Mouse (Mus musculus) spleen, postnatal 10 days (tissue): Measurements from ENCODE around the gene Rln3.
A peak's percentile ranks its signal among the peaks of the same experiment; 100 is the strongest.
"Not testable (repeated sequence)": the region's sequence is repeated elsewhere in the genome, so short reads cannot be mapped to it uniquely, and the experiment has no call there.

Source experiments
- DNase-seq, 2 experiments: peaks; one replicate each; pipeline ENCODE4 v3.0.0; 2021 to 2022; ENCODE audit warnings: low spot score in 2 of 2

Rln3 gene

GRCm38 (mm10) chr8:84019738-84020137 is 25.1 kb downstream of the Rln3 start:
- no peak for DNase-seq

- no peak for DNase-seq
Observed at GRCm38 (mm10) chr8:84015833-84016232, 29.0 kb downstream of the Rln3 start.

- DNase-seq = no peak
Observed at GRCm38 (mm10) chr8:84012499-84013165, 32.2 kb downstream of the Rln3 start.

DNA sequence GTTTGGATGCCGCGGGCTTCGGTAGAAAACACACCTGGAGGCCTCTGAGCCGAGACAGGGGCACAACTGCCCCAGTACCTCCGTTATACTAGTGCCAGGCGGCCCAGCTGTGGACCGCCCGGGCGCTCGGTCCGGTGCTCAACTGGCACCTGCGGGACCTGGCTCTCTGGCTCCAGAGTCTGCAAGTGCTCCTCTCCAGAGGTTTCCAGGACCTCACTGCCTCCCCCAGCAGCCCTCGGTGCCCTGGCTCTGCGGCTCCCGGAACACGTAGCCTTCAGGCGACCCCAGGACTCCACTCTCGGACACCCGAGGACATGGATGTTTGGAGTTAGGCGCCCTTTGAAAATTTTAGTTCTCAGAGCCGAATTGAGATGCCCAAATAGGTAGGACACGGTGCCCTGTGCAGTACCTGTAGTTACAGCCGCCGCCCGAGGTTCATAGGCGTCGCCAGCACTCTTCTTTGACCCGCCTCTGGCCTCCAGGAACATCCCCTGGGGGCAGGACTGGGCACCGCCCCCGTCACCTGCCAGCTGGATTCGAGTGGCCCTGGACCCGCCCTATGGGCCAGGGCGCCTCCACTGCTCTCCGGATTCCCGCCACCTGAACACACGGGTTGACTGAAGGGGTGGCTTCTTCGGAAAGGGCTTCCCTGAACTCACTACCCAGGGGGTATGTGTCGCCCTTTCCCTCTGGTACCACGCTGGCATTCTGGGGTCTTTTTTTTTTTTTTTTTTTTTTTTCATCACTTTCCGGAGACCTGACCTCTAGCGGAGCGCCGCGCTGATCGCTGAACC is 32.9 kb downstream of the Rln3 start, which contains the start of gene 2210011C24Rik:
Gene 2210011C24Rik (minus strand): TSS at position 467 of the 794 bp plus-strand sequence.
- no peak for DNase-seq

DNA sequence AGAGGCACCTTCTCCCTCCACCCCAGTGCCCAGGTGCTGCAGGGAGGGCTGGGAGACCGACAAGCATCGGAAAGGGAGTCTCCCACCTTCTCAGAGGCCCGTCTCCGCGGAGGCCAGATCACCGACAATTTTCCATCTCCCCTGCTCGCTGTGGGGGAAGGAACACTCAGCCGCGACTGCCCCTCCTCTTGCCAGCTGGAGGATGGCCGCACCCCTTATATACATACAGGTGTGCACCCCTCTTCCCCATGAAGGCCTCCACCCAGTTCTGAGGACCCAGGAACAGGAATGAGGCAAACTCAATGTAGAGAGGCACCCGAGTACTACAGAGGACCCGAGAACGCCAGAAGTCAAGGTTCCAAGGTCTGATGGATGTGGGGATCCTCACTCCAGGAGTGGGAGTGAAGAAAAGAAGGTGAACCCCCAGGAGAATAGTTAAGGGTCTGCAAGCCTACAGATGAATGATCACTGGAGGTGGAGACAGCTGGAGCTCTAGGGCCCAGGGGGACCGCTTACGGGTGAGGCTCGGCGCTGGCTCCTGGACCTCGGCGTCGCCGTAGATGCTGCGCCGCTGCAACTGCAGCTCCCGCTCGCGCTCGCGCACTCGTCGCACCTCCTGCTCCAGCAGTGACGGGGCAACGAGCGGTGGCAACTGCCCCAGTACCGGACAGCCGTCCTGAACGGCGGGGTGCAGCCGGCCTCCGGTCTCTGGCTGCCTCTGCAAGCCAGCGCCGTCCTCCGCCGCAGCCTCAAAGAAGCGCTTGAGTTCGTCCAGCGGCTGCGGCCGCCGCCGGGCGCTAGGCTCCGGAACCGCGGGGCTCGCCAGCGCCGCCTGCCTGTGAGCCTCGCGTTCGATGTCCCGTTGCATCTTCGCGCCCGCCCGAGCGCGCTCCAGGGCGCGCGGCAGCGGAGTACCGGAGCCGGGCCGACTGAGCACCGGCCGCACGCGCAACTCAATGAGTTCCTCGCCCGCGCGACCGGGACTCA is 33.9 kb downstream of the Rln3 start:
- peak; percentile 71 to 80 for DNase-seq

DNA sequence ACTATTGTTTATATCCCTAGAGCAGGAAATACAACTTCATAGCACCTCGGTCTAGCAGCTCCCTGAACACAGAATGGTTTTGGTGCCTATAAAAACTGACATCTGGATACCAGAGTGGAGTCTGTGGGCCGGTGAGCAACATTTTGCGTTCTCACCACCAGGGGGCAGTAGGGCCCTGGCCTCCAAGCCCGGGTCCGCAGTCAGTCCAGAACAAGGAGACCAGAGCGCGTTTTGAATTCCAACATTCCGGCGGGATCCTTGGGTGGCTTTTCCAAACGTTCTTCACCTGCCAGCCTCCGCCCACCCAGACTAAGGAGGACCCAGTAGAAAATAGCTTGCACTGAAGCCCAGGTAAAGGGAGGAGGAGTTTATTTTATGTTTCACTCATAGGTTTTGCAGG is 34.9 kb downstream of the Rln3 start:
- peak; percentile 77 to 87 for DNase-seq

GRCm38 (mm10) chr8:84008362-84008761 is 36.4 kb downstream of the Rln3 start:
- no peak for DNase-seq

DNA sequence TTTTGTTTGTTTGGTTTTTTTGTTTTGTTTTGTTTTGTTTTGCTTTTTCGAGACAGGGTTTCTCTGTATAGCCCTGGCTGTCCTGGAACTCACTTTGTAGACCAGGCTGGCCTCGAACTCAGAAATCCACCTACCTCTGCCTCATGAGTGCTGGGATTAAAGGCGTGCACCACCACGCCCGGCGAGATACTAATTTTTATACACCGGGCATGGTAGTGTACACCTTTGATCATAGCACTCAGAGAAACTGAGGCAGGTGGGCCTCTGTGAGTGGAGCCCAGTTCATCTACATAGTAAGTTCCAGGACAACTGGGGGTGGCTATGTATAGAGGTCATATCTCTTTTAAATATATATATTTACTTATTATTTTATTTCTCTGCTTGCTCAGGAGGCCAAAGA is 39.3 kb downstream of the Rln3 start:
- DNase-seq = not testable (repeated sequence)

GRCm38 (mm10) chr8:84004533-84005201 is 40.1 kb downstream of the Rln3 start:
- DNase-seq = peak; percentile 79 to 95

DNA sequence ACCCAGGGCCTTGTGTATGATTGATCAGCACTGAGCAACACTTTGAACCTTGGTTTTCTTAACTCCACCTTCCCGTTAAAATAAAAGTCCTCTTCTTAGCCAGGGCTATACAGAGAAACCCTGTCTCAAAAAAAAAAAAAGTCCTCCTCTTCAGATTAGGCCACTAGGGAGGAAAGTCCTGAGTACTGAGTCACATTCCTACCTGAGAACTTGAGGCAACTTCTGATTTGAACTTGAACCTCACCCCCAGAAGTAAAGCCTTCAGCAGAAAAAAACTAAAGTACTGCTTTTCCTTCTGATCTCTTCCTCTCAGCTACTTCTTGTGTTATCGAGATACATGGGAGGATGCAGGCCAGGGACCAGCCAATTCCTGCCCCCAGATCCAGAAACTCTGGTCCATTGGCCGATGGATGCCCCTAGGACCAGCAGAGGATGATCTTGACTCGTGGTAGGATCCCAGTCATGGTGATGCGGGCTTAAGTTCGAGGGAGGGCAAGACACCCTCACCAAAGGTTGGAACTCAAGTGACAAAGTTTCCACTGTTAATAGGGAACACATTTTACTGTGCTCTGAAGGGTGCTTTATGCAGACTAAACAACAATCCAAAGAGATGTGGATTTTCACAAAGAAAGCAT is 41.1 kb downstream of the Rln3 start:
- DNase-seq = no peak

DNA sequence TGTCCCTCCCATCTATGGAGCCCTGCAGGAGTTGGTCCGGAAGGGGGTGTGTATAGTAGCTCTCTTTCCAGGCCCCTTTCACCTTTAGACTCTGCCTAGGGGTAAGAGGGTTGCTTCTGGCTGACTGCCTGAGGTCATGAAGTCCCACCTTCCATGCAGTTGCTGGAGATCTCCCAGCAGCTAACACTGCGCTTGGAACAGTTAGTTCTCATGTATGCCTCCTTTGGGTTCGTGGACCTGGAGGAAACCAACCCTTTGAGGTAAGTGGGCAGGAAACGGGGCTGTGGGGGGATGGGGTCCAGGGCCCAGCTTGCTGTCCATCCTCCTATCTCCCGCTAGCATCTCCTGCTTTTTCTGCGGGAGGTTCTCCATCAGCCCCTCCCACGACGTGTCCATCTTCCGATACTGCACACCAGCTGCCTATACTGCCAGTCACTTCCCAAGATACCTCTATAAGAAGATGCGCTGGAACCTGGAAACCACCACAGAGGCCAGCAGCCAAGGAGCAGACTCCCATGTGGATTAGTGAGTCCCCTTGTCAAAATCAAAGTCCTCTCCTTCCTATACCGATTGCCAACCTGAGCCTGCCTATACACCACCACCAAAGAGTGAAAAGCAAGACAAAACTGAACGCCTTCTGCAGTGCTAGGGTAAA is 41.7 kb downstream of the Rln3 start:
- no peak for DNase-seq

DNA sequence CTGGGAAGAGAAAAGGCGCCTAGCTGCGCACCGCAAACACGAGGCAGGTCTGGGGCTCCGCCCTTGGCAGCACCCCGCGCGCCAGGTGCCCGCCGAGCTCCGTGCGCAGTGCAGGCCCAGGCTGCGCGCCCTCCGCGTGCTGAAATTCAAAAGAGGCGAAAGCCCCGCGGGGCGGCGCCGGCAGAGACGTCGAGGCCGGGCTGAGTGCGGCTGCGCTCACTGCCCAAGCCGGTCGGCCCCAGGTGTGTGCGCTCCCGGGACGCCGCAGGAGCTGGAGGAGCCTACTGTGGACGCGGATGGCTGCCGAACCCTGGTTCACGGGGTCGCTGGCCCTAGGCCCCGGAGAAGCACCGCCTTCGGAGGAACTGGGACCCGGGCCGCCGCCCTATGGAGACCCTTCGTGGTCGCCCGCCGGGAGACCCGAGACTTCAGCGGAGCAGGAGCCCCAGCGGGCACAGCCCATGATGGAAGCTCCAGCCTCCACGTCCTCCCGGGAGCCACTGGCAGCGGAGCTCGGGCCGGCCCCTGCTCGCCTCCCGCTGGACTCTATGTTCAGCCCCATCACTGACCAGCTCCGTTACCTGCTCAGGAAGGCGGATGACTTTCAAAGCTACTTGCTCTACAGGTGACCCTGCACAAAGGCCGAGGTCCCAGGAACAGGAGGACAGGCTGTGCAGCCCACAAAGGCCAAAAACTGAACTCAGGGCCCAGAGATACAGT is 43.4 kb downstream of the Rln3 start, which contains the start of gene 1700067K01Rik:
Gene 1700067K01Rik (plus strand): TSS at position 222 of the 720 bp plus-strand sequence.
- DNase-seq = no peak

DNA sequence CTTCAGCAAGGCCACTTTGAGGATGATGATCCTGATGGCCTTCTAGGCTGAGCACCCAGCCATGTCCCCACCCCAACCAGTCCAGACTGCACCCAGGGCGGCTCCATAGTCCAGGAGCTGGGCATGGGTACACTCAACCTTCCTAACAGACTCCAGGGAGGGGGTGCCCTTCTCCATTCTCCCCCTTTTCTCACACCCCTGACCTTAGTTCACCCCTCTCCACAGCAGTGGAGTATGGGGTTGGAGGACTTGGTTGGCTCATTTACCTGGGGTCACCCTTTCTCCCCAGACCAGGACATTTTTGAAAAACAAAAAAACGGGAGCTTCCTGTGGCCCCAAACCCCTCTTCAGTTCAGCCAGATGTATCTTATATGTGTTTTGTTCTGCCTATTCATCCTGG is 45.0 kb downstream of the Rln3 start:
- no peak for DNase-seq

DNA sequence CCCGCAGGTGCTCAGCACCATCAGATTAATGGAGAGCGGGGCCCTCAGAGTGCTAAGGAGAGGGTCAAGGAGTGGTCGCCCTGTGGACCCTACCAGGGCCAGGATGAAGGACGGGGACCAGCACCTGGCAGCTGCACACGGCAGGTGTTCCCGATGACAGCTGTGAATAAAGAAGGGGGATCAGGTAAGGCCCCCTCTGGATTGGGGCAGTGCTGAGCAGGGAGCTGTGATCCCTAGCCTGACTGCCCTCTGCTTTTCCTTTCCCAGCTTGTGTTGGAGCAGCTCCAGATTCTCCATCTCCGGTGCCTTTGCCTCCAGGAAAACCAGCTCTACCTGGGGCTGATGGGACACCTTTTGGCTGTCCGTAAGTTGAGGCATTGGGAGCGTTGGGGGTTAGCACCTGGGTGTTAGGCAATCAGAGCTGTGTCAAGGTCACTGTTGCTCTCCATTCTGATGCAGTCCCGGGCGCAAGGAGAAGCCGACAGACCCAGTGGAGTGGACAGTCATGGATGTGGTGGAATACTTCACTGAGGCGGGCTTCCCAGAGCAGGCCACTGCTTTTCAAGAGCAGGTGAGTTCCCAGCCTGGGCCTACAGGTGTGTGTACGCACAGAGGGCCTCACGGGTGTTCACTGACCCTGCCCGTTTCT is 45.6 kb downstream of the Rln3 start:
- DNase-seq = peak in 1 of 2 experiments; percentile 19

GRCm38 (mm10) chr8:83998231-83999056 is 46.4 kb downstream of the Rln3 start:
- peak; percentile 78 to 81 for DNase-seq

GRCm38 (mm10) chr8:83997511-83998141 is 47.2 kb downstream of the Rln3 start, which contains the start of gene Samd1:
Gene Samd1 (plus strand): TSS chr8:83997672.
- peak; percentile 65 to 74 for DNase-seq
